Mouse (Mus musculus) E14TG2a.4 (cell line): ENCODE results near the gene Pfkp.

Experiments
- H3K27me3 ChIP-seq: 2 replicates; pipeline ENCODE4 v1.6.1; 2014; ENCODE audit warnings: low read length, control low read depth; ENCODE audit not compliant: insufficient read depth
- H3K36me3 ChIP-seq: 2 replicates; pipeline ENCODE4 v1.6.1; 2014; ENCODE audit warnings: low read length, control low read depth; ENCODE audit not compliant: insufficient read depth
- H3K4me1 ChIP-seq: replicated peaks from 2 replicates; pipeline ENCODE4 v1.6.1; 2014; ENCODE audit warnings: low read depth, low read length, control low read depth
- H3K4me3 ChIP-seq: replicated peaks from 2 replicates; pipeline ENCODE4 v1.5.1; 2014; ENCODE audit warnings: mild to moderate bottlenecking, low read length
- H3K9me3 ChIP-seq: 2 replicates; pipeline ENCODE4 v1.6.1; 2014; ENCODE audit warnings: low read length, control low read depth
- CTCF ChIP-seq: conservative IDR thresholded peaks from 2 replicates; pipeline ENCODE4 v1.5.1; 2014; ENCODE audit warnings: low read length
- NANOG ChIP-seq: IDR thresholded peaks from 2 replicates; pipeline ENCODE4 v1.6.1; 2014; ENCODE audit warnings: borderline replicate concordance, low read length, mixed read lengths
- POU5F1 ChIP-seq: IDR thresholded peaks from 2 replicates; pipeline ENCODE4 v1.6.1; 2014; ENCODE audit warnings: low read length, borderline replicate concordance

The Pfkp gene

DNA sequence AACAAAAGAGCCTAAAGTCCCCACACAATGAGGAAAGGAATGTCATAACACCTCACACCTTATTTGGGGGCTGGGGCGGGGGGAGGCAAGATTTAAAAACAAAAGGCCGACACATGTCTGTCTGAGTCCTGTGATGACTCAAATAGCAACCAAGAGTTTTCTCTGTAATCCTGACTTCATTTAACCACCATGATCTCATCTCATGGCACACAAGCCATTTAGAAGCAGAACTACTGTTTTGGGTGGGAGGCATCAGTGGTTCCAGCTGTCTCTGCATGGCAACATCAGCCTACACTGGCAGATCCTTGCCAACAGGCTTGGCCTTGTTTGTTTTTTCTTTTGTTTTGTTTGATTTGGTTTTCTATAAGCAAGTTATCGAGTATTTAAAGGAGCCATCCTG lies 29.9 kb downstream of the Pfkp start:
- Histone ChIP-seq H3K4me3 (no peak overlapping the region), H3K4me1 (peaks cover 56% of the 10 kb centered on the region), H3K9me3 (no peaks in the 10 kb centered on the region), H3K36me3 (peaks cover 100% of the 10 kb centered on the region), H3K27me3 (no peaks in the 10 kb centered on the region)
- TF ChIP-seq POU5F1, result no peak
- no peak for TF ChIP-seq NANOG
- TF ChIP-seq CTCF, result no peak

GRCm38 (mm10) chr13:6613690-6614445 lies 34.7 kb downstream of the Pfkp start:
- peaks cover 28% of the 10 kb centered on the region for H3K4me1 ChIP-seq
- no peaks in the 10 kb centered on the region for H3K27me3 ChIP-seq
- TF ChIP-seq CTCF (no peak), NANOG (no peak), POU5F1 (no peak)
- H3K36me3 ChIP-seq, result peaks cover 66% of the 10 kb centered on the region
- H3K9me3 ChIP-seq, result no peaks in the 10 kb centered on the region
- no peak overlapping the region for H3K4me3 ChIP-seq

GRCm38 (mm10) chr13:6602786-6603409 lies 45.7 kb downstream of the Pfkp start:
- H3K9me3 ChIP-seq, result no peaks in the 10 kb centered on the region
- peaks cover 78% of the 10 kb centered on the region for H3K36me3 ChIP-seq
- no peak for TF ChIP-seq POU5F1
- TF ChIP-seq CTCF, result no peak
- no peak for TF ChIP-seq NANOG
- no peaks in the 10 kb centered on the region for H3K27me3 ChIP-seq
- no peaks in the 10 kb centered on the region for H3K4me1 ChIP-seq
- no peak overlapping the region for H3K4me3 ChIP-seq

DNA sequence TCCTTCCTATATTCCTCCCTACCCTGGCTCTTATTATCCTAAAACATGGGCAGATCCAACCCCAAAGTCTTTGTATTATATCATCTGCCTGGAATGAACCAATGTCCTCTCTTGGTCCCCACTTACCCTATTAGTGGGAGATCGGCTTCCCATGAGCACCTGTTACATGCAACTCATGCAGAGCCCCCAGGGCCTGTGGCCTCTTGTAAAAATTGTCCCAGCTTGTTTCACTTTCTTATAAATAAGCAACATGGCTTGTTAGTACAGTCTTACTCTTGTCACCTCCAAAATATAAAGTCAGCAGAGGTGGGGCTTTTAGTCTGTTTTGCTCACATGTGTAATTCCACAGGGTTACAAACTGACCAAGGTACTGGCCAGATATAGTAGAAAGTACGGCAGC lies 46.9 kb downstream of the Pfkp start:
- no peak for TF ChIP-seq CTCF
- TF ChIP-seq POU5F1, result no peak
- no peak for TF ChIP-seq NANOG
- no peaks in the 10 kb centered on the region for H3K27me3 ChIP-seq
- peaks cover 89% of the 10 kb centered on the region for H3K36me3 ChIP-seq
- H3K4me1 ChIP-seq, result no peaks in the 10 kb centered on the region
- H3K4me3 ChIP-seq, result no peak overlapping the region
- H3K9me3 ChIP-seq, result no peaks in the 10 kb centered on the region

- H3K27me3 ChIP-seq, result no peaks in the 10 kb centered on the region
- no peak for TF ChIP-seq POU5F1
- no peak for TF ChIP-seq NANOG
- no peak for TF ChIP-seq CTCF
- H3K4me3 ChIP-seq, result no peak overlapping the region
- H3K36me3 ChIP-seq, result peaks cover 98% of the 10 kb centered on the region
- no peaks in the 10 kb centered on the region for H3K9me3 ChIP-seq
- no peaks in the 10 kb centered on the region for H3K4me1 ChIP-seq
Observed at GRCm38 (mm10) chr13:6600626-6601025, 48.0 kb downstream of the Pfkp start.

- TF ChIP-seq NANOG (no peak), POU5F1 (no peak), CTCF (no peak)
- Histone ChIP-seq H3K27me3 (no peaks in the 10 kb centered on the region), H3K4me1 (no peaks in the 10 kb centered on the region), H3K36me3 (peaks cover 98% of the 10 kb centered on the region), H3K9me3 (no peaks in the 10 kb centered on the region), H3K4me3 (no peak overlapping the region)
Observed at GRCm38 (mm10) chr13:6597801-6598200, 50.8 kb downstream of the Pfkp start.

GRCm38 (mm10) chr13:6595403-6595802 lies 53.2 kb downstream of the Pfkp start:
- TF ChIP-seq POU5F1, result no peak
- TF ChIP-seq NANOG, result no peak
- TF ChIP-seq CTCF, result no peak
- H3K27me3 ChIP-seq, result no peaks in the 10 kb centered on the region
- H3K4me3 ChIP-seq, result no peak overlapping the region
- H3K36me3 ChIP-seq, result peaks cover 98% of the 10 kb centered on the region
- no peaks in the 10 kb centered on the region for H3K9me3 ChIP-seq
- no peaks in the 10 kb centered on the region for H3K4me1 ChIP-seq

GRCm38 (mm10) chr13:6590846-6591245 lies 57.7 kb downstream of the Pfkp start:
- Histone ChIP-seq H3K27me3 (no peaks in the 10 kb centered on the region), H3K36me3 (peaks cover 100% of the 10 kb centered on the region), H3K4me1 (peaks cover 7% of the 10 kb centered on the region; the same call in 1 of the 2 replicates), H3K4me3 (no peak overlapping the region), H3K9me3 (no peaks in the 10 kb centered on the region)
- TF ChIP-seq POU5F1, result no peak

DNA sequence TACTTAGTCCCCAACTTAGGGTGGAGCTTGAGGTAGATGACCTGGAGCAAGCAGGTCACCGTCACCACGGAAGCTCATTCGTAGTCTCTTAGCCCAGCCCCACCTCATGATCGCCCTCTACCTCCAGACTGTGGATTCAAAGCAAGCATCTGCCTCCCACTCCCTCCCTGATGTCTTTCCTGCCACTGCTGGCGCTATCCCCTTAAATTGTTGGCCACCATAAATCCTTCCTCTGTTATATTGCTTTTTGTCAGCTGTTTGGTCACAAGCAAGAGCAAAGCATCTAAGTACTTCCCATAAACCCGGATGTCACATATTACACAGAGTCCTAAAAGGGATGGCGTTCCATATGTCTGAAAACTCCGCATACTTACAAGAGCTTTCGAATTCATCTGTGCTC lies 62.6 kb downstream of the Pfkp start:
- Histone ChIP-seq H3K36me3 (peaks cover 100% of the 10 kb centered on the region), H3K27me3 (no peaks in the 10 kb centered on the region), H3K9me3 (no peaks in the 10 kb centered on the region), H3K4me3 (no peak overlapping the region), H3K4me1 (peaks cover 13% of the 10 kb centered on the region)
- peak; percentile 19; the same call in 1 of the 2 replicates for TF ChIP-seq CTCF
- no peak for TF ChIP-seq POU5F1
